Mouse (Mus musculus) hematopoietic stem cell, adult 5-6 weeks (primary cell): Measurements from ENCODE around the gene Calr4. TPM values are rescaled to one million over a fixed set of nuclear protein-coding genes. Genes with fewer than 3 reads are reported as not detected.

Experiments used
- ATAC-seq, 2 experiments: fragments of 125-278 bp in 1 of 2; replicated peaks in 1 of 2; 2 replicates each; pipeline ENCODE4 v1.8.0; 2016 to 2017; ENCODE audit warnings: inconsistent platforms in 2 of 2, mild to moderate bottlenecking in 2 of 2, moderate number of reproducible peaks in 2 of 2, low read depth in 1 of 2, moderate TSS enrichment in 1 of 2; ENCODE audit not compliant: low FRiP score in 2 of 2, poor library complexity in 2 of 2, severe bottlenecking in 2 of 2, insufficient read depth in 1 of 2, low TSS enrichment in 1 of 2
- total RNA-seq: library from RNA; stranded (forward); fragments of 172-1452, 232-1000 nt; gene quantifications from 2 replicates; pipeline ENCODE4 v1.2.3, GENCODE M21; 2017

The Calr4 gene
- not detected in 2 replicates for total RNA-seq

GRCm38 (mm10) chr4:109234185-109234584, at the start of gene Calr4:
Calr4 (plus strand) TSS chr4:109234485.
- no peak for ATAC-seq

GRCm38 (mm10) chr4:109185616-109186405, 48.5 kb upstream of the Calr4 start:
- ATAC-seq = no peak

GRCm38 (mm10) chr4:109191598-109191997, 42.7 kb upstream of the Calr4 start:
- ATAC-seq = no peak

- no peak for ATAC-seq
These were observed 40.4 kb upstream of the Calr4 start for GRCm38 (mm10) chr4:109193886-109194285.

GRCm38 (mm10) chr4:109195900-109196629, 38.2 kb upstream of the Calr4 start:
- ATAC-seq = no peak

GRCm38 (mm10) chr4:109199069-109199468, 35.2 kb upstream of the Calr4 start:
- no peak for ATAC-seq

- ATAC-seq = peak; percentile 93 to 96
These were observed 32.5 kb upstream of the Calr4 start, which contains the start of gene Osbpl9 for GRCm38 (mm10) chr4:109201582-109202424. Osbpl9 (minus strand) TSS chr4:109202272.

GRCm38 (mm10) chr4:109203931-109204330, 30.4 kb upstream of the Calr4 start:
- ATAC-seq = no peak

- no peak for ATAC-seq
These were observed 29.9 kb upstream of the Calr4 start for GRCm38 (mm10) chr4:109204416-109204815.

- ATAC-seq = peak in 1 of 2 experiments; percentile 62; a peak in 1 of 4 replicates
These were observed 26.8 kb upstream of the Calr4 start for GRCm38 (mm10) chr4:109207524-109207923.

GRCm38 (mm10) chr4:109210253-109210652, 24.0 kb upstream of the Calr4 start:
- ATAC-seq = no peak

GRCm38 (mm10) chr4:109210881-109211280, 23.4 kb upstream of the Calr4 start:
- no peak for ATAC-seq

- ATAC-seq = peak in 1 of 2 experiments; percentile 56; a peak in 1 of 4 replicates
These were observed 20.3 kb upstream of the Calr4 start for GRCm38 (mm10) chr4:109213986-109214385.

GRCm38 (mm10) chr4:109218008-109218407, 16.3 kb upstream of the Calr4 start:
- ATAC-seq = no peak

- ATAC-seq = no peak
These were observed 13.8 kb upstream of the Calr4 start for GRCm38 (mm10) chr4:109220441-109220940.

GRCm38 (mm10) chr4:109222001-109222400, 12.3 kb upstream of the Calr4 start:
- ATAC-seq = no peak

GRCm38 (mm10) chr4:109224762-109225552, 9.3 kb upstream of the Calr4 start:
- no peak for ATAC-seq
